Mouse (Mus musculus) frontal cortex, postnatal 25 days (tissue): Measurements from ENCODE around the gene Olfr106-ps.

Source experiments
- DNase-seq, 2 experiments: peaks; one replicate each; pipeline ENCODE4 v3.0.0; 2022; ENCODE audit warnings: low spot score in 2 of 2

The Olfr106-ps gene

DNA sequence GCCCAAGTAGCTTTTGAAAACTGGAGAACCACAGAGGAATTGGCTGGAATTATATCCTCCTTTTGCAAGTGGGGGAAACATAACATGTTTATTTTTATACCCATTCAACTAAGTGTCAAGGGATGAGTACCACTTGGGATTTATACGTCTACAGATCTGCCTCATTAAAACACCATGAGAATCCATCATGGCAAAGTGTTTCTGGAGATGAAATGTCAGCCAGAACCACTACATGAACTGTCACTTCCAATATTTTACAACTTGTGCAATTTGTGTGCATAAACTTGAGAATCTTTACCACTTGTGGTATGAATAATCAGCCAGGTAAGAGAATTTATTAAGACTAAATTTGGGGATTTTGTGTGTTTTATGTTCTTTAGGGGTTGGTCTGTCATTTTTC is at the start of gene Olfr106-ps:
TSS of gene Olfr106-ps (plus strand) at position 301 of the 400 bp plus-strand sequence.
- no peak for DNase-seq

DNA sequence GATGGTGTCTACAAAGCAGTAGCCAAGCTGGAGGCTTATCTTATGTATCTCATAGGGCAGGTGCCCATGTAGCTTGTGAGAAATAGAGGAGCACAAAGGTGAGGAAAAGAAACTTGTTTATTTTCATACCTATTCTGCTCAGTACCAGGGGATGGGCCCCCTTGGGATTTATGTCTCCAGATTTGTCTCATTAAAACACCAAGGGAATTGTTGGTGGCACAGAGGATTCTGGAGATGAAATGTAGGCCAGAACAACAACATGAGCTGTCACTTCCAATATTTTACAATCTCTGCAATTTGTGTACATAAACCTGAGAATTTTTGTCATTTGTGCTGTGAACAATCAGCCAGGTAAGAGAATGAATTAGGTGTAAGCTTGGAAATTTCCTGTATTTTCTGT is 30.9 kb upstream of the Olfr106-ps start, which contains the start of gene Olfr104-ps:
TSS of gene Olfr104-ps (plus strand) at position 301 of the 400 bp plus-strand sequence.
- no peak for DNase-seq

DNA sequence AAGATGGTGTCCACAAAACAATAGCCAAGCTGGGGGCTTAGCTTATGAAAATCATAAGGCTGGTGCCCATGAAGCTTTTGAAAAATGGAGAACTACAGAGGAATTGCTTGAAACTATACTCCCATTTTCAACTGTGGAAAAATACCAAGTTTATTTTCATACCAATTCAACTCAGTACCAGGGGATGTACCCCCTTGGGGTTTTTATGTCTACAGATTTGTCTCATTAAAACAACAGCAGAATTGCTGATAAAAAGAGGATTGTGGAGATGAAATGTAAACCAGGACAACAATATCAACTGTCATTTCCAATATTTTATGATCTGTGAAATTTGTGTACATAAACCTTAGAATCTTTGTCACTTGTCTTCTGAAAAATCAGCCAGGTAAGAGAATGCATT is 11.5 kb upstream of the Olfr106-ps start, which contains the start of gene Olfr105-ps:
TSS of gene Olfr105-ps (plus strand) at position 301 of the 400 bp plus-strand sequence.
- no peak for DNase-seq

DNA sequence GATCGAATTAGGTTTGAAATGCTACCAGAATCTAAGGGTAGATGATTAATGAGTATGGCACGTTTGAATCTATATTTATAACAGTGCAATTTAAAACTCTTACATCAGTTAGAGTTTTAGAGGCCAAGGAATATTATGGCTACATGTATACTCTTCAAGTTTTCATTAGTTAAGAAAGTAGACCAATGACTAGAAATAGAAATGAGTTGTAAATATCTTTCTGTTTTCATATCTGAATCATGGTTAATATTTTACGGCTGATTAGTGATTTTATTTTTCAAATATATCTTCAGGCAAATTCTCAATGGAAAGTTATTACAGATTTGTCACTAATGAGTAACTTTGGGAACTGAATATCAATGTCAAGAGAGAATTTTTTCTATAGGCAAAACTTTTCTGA is 8.7 kb downstream of the Olfr106-ps start, which contains the start of gene Olfr107:
TSS of gene Olfr107 (plus strand) at position 301 of the 400 bp plus-strand sequence.
- no peak for DNase-seq

DNA sequence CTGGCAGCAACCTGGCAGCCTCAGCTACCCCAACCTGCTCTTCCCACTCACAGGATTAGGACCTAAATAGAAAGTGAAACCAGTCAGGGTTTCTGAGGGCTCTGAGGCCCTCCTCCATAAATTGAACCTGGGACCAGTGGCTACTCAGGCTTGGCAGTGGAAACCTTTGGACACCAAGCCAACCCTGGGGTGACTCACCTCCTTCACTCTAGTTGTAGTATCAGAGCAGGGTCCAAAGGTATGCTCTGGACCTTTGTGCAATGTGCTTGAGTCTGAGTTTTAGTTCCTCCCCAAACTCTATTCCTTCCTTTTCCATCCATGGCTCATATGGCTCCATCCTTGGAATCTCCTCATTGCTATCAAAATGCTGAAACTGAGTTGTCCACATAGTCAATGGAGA is 23.2 kb downstream of the Olfr106-ps start:
- no peak for DNase-seq

DNA sequence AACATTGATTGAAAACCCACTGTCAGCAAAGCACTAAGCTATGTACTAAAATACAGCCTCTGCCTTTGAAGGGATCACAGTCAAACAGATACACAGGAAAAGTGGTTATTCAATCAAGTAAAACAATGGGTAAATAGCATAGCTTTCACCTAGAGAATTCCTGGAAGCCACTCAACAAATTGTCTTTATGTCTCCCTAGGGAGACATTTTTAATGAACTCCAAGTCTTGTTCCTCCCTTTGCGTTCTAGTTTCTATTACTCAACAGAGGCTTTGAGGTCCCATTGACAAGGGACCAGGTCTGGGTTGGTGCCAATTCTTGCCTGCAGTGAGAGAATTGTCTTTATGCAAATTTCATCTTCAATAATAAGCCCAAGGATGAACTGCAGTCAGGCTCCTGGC is 55.0 kb downstream of the Olfr106-ps start, which contains the start of gene Olfr108:
TSS of gene Olfr108 (plus strand) at position 301 of the 400 bp plus-strand sequence.
- no peak for DNase-seq
